Mouse (Mus musculus): ENCODE measurements around the gene Olfr1208.

Olfr1208 gene

DNA sequence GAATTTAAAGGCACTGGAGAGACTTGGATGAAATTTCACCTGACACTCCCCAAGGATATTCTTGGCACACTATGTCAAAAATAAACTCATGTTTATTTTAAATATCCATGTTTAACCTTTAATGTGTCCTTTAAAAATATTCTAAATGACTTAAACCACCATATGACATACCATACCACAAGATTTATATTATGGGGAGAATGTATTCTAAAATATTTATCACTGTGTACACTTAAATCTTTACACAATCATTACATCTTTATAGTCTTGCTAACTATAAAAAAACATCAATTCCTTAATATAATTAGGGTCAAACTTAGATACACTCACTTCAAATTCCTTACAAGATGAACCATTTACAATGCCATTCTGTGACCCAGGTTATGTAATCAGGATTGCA, at the start of gene Olfr1208:
Gene Olfr1208, minus strand, starts transcription at position 101 of the 400 bp plus-strand sequence.
- DNase-seq (ENCODE audit: low read depth, low spot score): no peak

DNA sequence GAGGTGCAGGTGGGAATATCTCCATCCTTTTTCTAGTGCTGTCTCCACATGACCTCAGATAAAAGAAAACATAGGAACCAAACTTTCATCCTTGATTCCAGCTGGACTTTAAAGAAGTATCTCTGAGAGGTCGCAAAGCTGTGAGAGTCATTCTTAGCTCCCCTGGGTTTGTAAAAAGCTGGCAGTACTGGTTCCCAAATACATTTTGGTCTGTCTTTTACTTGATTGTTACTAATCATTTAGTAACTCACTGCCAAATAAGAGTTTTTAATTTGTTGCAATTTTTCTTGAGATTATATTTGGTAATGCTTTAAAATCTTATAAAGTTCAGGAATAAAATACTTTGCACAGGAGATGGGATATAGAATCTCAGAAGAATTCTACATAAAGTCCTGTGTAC, 35.9 kb upstream of the Olfr1208 start, which contains the start of gene Olfr1211:
Gene Olfr1211, minus strand, starts transcription at position 101 of the 400 bp plus-strand sequence.
- no peak for DNase-seq (ENCODE audit: low read depth, low spot score)

GRCm38 (mm10) chr2:88915057-88915456, 12.9 kb upstream of the Olfr1208 start, which contains the start of gene Olfr1209:
Gene Olfr1209, minus strand, starts transcription at chr2:88915157.
- DNase-seq (ENCODE audit: low read depth, low spot score): no peak

- no peak for DNase-seq (ENCODE audit: low read depth, low spot score)
Measured at GRCm38 (mm10) chr2:88862931-88863330, 39.2 kb downstream of the Olfr1208 start, which contains the start of gene Olfr1206. Gene Olfr1206, plus strand, starts transcription at chr2:88863231.

DNA sequence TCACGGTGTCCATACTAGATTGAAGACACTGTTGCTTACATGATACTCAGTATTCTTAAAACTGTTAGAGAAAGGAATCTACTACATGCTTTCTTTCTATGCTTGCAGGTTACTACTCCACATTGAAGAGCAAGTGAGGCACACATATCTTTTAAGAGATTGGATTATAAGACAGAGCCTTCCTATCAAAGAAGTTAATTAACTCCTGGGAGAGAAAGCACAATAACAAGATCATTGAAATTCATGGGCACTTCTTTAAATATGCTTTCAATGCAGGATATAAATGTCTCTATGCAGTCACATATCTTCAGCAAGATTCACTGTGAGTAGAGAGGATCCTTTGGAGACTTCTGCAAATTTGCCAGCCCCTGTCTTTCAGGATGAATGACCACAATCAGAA, 53.1 kb downstream of the Olfr1208 start, which contains the start of gene Olfr1204:
Gene Olfr1204, plus strand, starts transcription at position 301 of the 400 bp plus-strand sequence.
- DNase-seq (ENCODE audit: low read depth, low spot score): no peak
